Mouse (Mus musculus) lung, embryonic 14.5 days (tissue): ENCODE measurements around the gene Mapkapk3. TPM values are rescaled to one million over a fixed set of nuclear protein-coding genes. Genes with fewer than 3 reads are reported as not detected.
A peak's percentile ranks its signal among the peaks of the same experiment; 100 is the strongest.

Experiments
- ATAC-seq: fragments of 200-750 bp; cut with Nextera tagmentation; 2 replicates; pipeline ENCODE4 v1.8.0; 2017; ENCODE audit warnings: mild to moderate bottlenecking, moderate TSS enrichment, moderate library complexity; ENCODE audit not compliant: insufficient read depth
- DNase-seq: peaks from one replicate; pipeline ENCODE4 v3.0.0-alpha.2; 2015
- H3K27ac ChIP-seq: fragments of 300-500 bp; sonication (generic); 2 replicates; pipeline ENCODE4 v1.5.1; 2014; ENCODE audit warnings: low read depth, mild to moderate bottlenecking, moderate library complexity
- H3K27me3 ChIP-seq: fragments of 300-500 bp; sonication (generic); 2 replicates; pipeline ENCODE4 v1.6.1; 2014; ENCODE audit warnings: low read length, control low read depth; ENCODE audit not compliant: insufficient read depth
- H3K36me3 ChIP-seq: fragments of 300-500 bp; sonication (generic); 2 replicates; pipeline ENCODE4 v1.6.1; 2014; ENCODE audit warnings: control low read depth; ENCODE audit not compliant: insufficient read depth
- H3K4me1 ChIP-seq: fragments of 300-500 bp; sonication (generic); 2 replicates; pipeline ENCODE4 v1.6.1; 2014; ENCODE audit warnings: antibody characterized with exemption, control low read depth; ENCODE audit not compliant: insufficient read depth
- H3K4me2 ChIP-seq: fragments of 300-500 bp; sonication (generic); 2 replicates; pipeline ENCODE4 v1.6.1; 2014; ENCODE audit warnings: mild to moderate bottlenecking
- H3K4me3 ChIP-seq: fragments of 300-500 bp; sonication (generic); 2 replicates; pipeline ENCODE4 v1.5.1; 2014; ENCODE audit warnings: low read depth, low read length
- H3K9ac ChIP-seq: fragments of 300-500 bp; sonication (generic); 2 replicates; pipeline ENCODE4 v1.6.1; 2014
- H3K9me3 ChIP-seq: fragments of 300-500 bp; sonication (generic); 2 replicates; pipeline ENCODE4 v1.6.1; 2016; ENCODE audit warnings: low read depth, low read length, control low read depth
- CTCF ChIP-seq: IDR thresholded peaks from 2 replicates; pipeline ENCODE4 v1.5.1; 2016; ENCODE audit warnings: antibody characterized with exemption, low read depth
- WGBS: fragments of 180-500 bp; shearing (Covaris S2); extraction: QIAGEN DNeasy Blood & Tissue Kit; methylation state at CpG from one replicate; pipeline ENCODE4 v1.1.7; 2014; 5-methylcytosine and 5-hydroxymethylcytosine counted together
- polyA plus RNA-seq: library from polyadenylated mRNA; unstranded; fragments of >200 nt; fragmentation: Nextera tagmentation; extraction: Ambion mirVana; gene quantifications from 2 replicates; pipeline ENCODE4 v1.2.1, GENCODE M21; 2014

The Mapkapk3 gene
- polyA plus RNA-seq: 7.8 and 8.3 TPM in 2 replicates

DNA sequence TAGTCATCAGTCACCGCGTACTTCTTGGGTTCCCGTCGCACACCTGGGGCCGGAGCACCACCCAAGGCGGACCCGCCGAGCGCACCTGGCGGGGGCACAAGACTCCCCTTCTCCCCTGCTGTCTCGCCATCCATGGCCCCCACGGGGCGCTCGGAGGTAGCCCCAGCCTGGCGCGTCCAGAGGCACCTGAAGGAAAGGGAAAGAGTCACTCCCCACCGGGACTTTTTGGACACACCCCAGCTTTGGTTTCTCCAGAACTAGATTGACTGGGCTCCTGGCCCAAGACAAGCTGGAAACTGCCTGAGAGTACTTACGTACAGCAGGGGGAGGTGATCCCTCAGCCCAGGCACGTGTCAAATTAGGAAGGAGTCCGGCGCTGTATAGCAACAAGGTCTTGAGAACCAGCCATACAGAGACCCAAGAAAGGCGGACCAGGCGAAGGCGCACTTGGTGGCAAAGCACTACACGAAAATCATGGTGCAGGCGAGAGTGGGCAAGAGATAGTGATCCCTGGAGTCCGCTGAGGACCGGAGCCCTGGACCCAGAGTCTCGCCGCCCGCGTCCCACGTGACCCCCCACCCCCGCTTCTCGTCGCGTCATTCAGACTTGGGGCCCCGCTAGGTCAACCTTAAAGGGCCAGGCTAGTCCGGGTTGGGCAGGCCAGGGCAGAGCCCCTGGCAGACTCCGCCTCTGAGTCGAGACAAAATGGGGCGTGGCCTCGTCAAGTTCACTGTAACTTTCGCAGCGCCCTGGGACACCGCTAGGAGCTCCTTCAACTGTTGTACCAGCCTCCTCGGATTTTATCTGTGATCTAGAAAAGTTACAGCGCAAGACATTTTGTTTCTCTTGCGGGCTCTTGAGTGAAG, at the start of gene Mapkapk3:
Gene Mapkapk3 (minus strand): TSS at position 667 of the 866 bp plus-strand sequence.
- peak within 1 kb of the TSS; percentile 48 for H3K9ac ChIP-seq
- H3K27me3 ChIP-seq: no peaks in the 10 kb centered on the region
- peak; percentile 47 for TF ChIP-seq CTCF
- WGBS: 2% methylated on average over 49 of the region's 49 CpGs
- H3K9me3 ChIP-seq: no peaks in the 10 kb centered on the region
- H3K36me3 ChIP-seq: no peaks in the 10 kb centered on the region
- ATAC-seq (peak; percentile 86), DNase-seq (peak; percentile 94)
- H3K27ac ChIP-seq: peak within 1 kb of the TSS; percentile 48; the same call in 1 of the 2 replicates
- H3K4me2 ChIP-seq: peak within 1 kb of the TSS; percentile 89
- H3K4me3 ChIP-seq: peak within 1 kb of the TSS; percentile 48
- H3K4me1 ChIP-seq: peaks cover 3% of the 10 kb centered on the region; the same call in 1 of the 2 replicates

DNA sequence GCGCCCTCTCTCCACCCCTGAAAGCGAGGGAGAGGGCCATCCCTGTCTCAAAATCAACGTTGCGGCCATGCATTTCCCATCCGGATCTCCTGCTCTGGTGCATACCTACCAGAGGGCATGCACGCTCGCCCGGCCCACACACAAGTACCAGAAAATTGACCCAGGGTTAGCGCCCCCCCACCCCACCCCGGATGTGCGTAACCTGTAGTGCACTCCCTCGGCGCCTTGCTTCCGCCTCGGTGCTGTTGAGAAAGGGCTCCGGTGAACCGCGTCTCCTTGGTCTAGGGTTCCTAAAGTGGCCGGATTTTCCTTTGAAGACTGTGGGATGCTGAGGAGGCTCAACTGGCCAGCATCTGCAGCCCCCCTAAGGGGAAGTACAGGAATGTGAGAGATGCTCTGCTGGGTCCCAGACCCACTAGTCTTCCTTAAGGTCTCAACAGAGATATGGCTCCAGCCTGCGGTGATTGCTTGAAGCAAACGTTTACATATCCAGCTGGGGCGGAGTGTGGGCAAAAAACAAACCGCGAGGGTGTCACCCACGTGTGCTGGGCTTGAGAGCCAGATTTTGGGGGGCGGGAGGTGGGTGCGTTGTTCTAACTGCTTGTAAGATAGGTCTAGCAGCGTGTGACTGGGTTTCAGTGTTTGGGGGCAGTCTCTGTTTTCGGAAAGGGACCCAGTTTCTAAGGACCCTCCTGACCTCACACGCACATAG, 48.7 kb upstream of the Mapkapk3 start, which contains the start of gene Hemk1:
Gene Hemk1 (minus strand): TSS at position 179 of the 712 bp plus-strand sequence.
- Histone ChIP-seq H3K27me3 (no peaks in the 10 kb centered on the region), H3K27ac (no peak within 1 kb of the TSS), H3K4me2 (peak within 1 kb of the TSS; percentile 90), H3K4me3 (peak within 1 kb of the TSS; percentile 52), H3K9ac (peak within 1 kb of the TSS; percentile 69), H3K4me1 (peaks cover 10% of the 10 kb centered on the region), H3K36me3 (no peaks in the 10 kb centered on the region), H3K9me3 (no peaks in the 10 kb centered on the region)
- peak; percentile 90 for DNase-seq
- no peak for TF ChIP-seq CTCF
- 3% methylated on average over 30 of the region's 30 CpGs for WGBS
- peak; percentile 76 for ATAC-seq

DNA sequence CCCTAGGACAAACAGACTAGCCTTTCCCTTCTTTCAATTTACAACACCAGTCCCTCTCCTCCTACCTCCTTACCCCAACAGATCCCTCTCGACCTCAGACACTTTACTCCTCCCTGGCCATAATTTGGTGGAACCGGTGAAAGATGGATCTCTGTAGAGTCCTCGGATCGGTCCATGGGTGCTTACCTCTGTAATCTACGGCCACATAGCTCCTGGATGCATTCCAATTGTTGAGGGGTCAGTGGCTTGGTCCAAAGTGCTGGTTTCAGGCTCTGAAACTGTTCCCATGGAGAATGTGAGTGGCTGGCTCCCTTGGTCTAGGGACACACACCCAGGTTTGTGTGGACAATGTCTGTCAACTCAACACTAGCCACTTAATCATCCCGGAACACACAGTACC, 46.7 kb upstream of the Mapkapk3 start:
- Histone ChIP-seq H3K36me3 (peaks cover 2% of the 10 kb centered on the region; the same call in 1 of the 2 replicates), H3K27me3 (no peaks in the 10 kb centered on the region), H3K27ac (no peak overlapping the region), H3K4me2 (no peak overlapping the region), H3K9ac (no peak overlapping the region), H3K4me1 (peaks cover 10% of the 10 kb centered on the region), H3K4me3 (no peak overlapping the region), H3K9me3 (no peaks in the 10 kb centered on the region)
- DNase-seq: no peak
- TF ChIP-seq CTCF: no peak
- no peak for ATAC-seq
- 86% methylated on average over 6 of the region's 6 CpGs for WGBS

DNA sequence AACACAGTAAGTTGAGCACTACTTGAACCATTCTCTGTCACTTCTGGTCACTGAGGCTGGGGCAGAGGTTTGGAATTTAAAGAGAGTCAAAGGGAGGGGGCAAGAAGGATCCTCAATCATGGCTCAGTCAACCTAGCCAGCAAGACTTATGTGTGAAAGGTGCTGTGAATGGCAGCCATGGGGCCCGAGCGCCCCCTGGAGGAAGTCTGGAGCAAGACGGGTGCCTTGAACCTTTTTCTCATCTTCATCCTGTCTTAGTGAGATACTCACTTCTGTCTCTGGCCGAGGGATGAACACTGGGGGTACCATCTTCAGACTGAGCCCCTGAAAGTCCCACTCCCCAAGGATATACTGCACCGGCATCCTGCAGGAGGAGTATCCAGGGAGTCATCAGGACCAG, 46.2 kb upstream of the Mapkapk3 start:
- no peak overlapping the region for H3K4me3 ChIP-seq
- WGBS: 10% methylated on average over 5 of the region's 5 CpGs
- H3K9ac ChIP-seq: no peak overlapping the region
- peak; percentile 87 for TF ChIP-seq CTCF
- peaks cover 10% of the 10 kb centered on the region for H3K4me1 ChIP-seq
- no peak overlapping the region for H3K4me2 ChIP-seq
- no peaks in the 10 kb centered on the region for H3K27me3 ChIP-seq
- no peaks in the 10 kb centered on the region for H3K9me3 ChIP-seq
- H3K36me3 ChIP-seq: peaks cover 2% of the 10 kb centered on the region; the same call in 1 of the 2 replicates
- DNase-seq (peak; percentile 74), ATAC-seq (no peak)
- H3K27ac ChIP-seq: no peak overlapping the region

DNA sequence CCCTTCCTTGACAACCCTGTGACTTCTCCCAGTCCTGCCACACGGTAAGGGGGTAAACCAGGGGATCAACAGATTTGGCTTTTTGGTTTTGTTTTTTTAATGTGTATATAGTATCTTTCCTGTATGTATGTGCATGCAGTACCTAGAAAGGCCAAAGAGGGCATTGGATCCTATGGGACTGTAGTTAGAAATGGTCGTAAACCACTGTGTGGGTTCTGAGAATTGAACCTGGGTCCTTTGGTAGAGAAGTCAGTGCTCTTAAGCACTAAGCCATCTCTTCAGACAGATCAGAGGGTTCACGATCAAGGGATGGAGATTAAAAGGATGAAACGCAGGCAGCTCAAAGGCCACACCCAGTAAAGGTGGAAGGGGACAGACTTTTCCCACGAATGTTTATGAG, 45.4 kb upstream of the Mapkapk3 start:
- DNase-seq (no peak), ATAC-seq (no peak)
- Histone ChIP-seq H3K4me1 (peaks cover 10% of the 10 kb centered on the region), H3K27me3 (no peaks in the 10 kb centered on the region), H3K9me3 (no peaks in the 10 kb centered on the region), H3K27ac (no peak overlapping the region), H3K36me3 (peaks cover 2% of the 10 kb centered on the region; the same call in 1 of the 2 replicates), H3K4me3 (no peak overlapping the region), H3K9ac (no peak overlapping the region), H3K4me2 (no peak overlapping the region)
- peak; percentile 32; the same call in 1 of the 2 replicates for TF ChIP-seq CTCF
- WGBS: 83% methylated on average over 5 of the region's 5 CpGs

DNA sequence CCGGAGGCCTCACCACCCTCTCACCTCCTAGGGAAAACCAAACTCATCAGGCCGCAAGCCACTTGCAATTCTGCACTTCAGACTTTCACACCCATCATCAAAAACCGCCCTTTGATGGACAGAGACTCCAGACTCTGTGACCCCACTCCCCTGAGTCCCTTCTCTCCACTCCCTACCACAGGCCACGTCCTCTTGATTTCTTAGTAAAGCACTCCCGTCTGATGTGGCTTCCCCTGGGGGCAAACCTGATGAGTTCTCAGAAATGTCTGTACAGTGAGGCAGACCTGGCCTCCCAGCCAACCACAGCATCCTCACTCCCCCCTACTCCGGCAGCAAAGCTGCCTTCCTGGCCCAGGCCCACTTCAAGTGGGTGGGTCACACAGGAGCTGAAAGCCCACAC, 44.7 kb upstream of the Mapkapk3 start:
- no peak overlapping the region; the same call in 1 of the 2 replicates for H3K9ac ChIP-seq
- H3K9me3 ChIP-seq: no peaks in the 10 kb centered on the region
- DNase-seq (no peak), ATAC-seq (no peak)
- H3K36me3 ChIP-seq: peaks cover 2% of the 10 kb centered on the region; the same call in 1 of the 2 replicates
- H3K27ac ChIP-seq: no peak overlapping the region
- no peak overlapping the region for H3K4me3 ChIP-seq
- TF ChIP-seq CTCF: no peak
- no peaks in the 10 kb centered on the region for H3K27me3 ChIP-seq
- no peak overlapping the region for H3K4me2 ChIP-seq
- 82% methylated on average over 6 of the region's 6 CpGs for WGBS
- H3K4me1 ChIP-seq: peaks cover 10% of the 10 kb centered on the region

DNA sequence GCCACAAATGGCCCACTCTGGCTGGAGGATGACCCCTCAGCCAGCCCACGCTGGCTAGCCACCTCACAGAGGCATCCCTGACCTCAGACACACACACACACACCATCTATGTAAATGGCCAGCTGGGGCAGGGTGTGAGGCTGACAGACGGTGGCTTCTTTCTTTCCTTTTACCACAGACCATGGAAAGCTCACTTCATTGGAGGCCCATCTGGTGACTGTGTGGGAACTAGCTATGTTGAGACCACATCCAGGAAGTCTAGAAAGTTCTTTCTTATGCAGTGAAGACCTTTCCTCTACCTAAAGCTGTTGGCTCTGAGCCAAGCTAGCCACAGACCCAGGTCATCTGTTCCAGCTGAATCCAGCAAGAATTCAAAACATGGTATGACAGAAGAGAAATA, 44.0 kb upstream of the Mapkapk3 start:
- no peaks in the 10 kb centered on the region for H3K9me3 ChIP-seq
- H3K27me3 ChIP-seq: no peaks in the 10 kb centered on the region
- peaks cover 6% of the 10 kb centered on the region; the same call in 1 of the 2 replicates for H3K4me1 ChIP-seq
- no peak overlapping the region for H3K4me3 ChIP-seq
- H3K27ac ChIP-seq: no peak overlapping the region
- H3K9ac ChIP-seq: no peak overlapping the region
- ATAC-seq (no peak), DNase-seq (no peak)
- 34% methylated on average over 2 of the region's 2 CpGs for WGBS
- H3K36me3 ChIP-seq: peaks cover 2% of the 10 kb centered on the region; the same call in 1 of the 2 replicates
- no peak for TF ChIP-seq CTCF
- H3K4me2 ChIP-seq: no peak overlapping the region
